Mouse (Mus musculus): Measurements from ENCODE around the gene Sfta2.

DNA sequence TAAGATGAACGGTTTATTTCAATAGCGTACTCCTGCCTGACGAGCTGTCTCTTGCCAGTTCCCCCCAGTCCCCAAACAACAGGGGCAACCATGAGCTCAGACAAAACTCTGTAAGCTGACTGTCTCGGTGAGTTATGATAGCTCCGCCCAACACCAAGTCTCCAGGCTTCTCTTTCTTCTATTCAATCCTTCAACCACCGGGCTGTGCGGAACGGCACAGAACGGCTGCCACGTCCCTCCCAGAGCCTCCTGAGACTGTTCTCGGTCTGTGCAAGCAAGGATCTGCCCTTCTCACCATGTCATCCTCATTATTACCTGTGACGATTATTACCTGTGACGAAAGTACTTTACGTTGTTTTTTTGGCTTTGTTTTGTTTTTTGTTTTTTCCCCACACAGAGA, 30.5 kb upstream of the Sfta2 start:
- TF ChIP-seq CTCF (conservative IDR thresholded peaks at IDR 0.05; ENCODE audit: low read length) (no peak), NANOG (IDR thresholded peaks at IDR 0.05; ENCODE audit: borderline replicate concordance, low read length) (no peak), POU5F1 (IDR thresholded peaks at IDR 0.05; ENCODE audit: borderline replicate concordance, low read length) (no peak)

Data from E14TG2a.4 (cell line).